Mouse (Mus musculus) CH12.LX (cell line): ENCODE results near the gene Ercc6l.

Experiments used
- CTCF ChIP-seq, 2 experiments: IDR thresholded peaks in 1 of 2; conservative IDR thresholded peaks in 1 of 2; 2 replicates each; pipeline ENCODE4 v1.5.1; 2011 to 2012; ENCODE audit warnings: low read depth in 2 of 2, low read length in 2 of 2, improper control_type of control experiment in 1 of 2, inconsistent platforms in 1 of 2, mild to moderate bottlenecking in 1 of 2, moderate library complexity in 1 of 2
- EP300 ChIP-seq: IDR thresholded peaks from 2 replicates; pipeline ENCODE4 v1.6.1; 2011; ENCODE audit warnings: low read length, improper control_type of control experiment

- TF ChIP-seq EP300 (no peak), CTCF (conservative IDR thresholded peaks at IDR 0.05 in 1 of 2, IDR thresholded peaks at IDR 0.05 in 1 of 2; ENCODE audit: low read depth in 2 of 2, low read length in 2 of 2) (peak in 1 of 2 experiments; percentile 51; a peak in 2 of 4 replicates)
These were observed 2.9 kb upstream of the Ercc6l start for GRCm38 (mm10) chrX:102159778-102160177.
